Mouse (Mus musculus): ENCODE data around the gene Ift172.

GRCm38 (mm10) chr5:31303093-31303492, 12.2 kb upstream of the Ift172 start:
- TF ChIP-seq TAL1 (IDR thresholded peaks at IDR 0.05; ENCODE audit: low read length), result no peak
- TF ChIP-seq GATA1 (IDR thresholded peaks at IDR 0.05; ENCODE audit: low read length), result no peak

All from erythroblast, embryonic 14.5 days (primary cell).